Mouse (Mus musculus) small intestine, adult 2 months (tissue): ENCODE measurements around the gene Abhd8.

ENCODE experiments used
- CTCF ChIP-seq: fragments of 200-500 bp; IDR thresholded peaks from 2 replicates; pipeline ENCODE4 v1.5.1; 2012; ENCODE audit warnings: low read depth, mild to moderate bottlenecking, control low read depth, inconsistent platforms, low read length, moderate library complexity, mixed read lengths; ENCODE audit not compliant: insufficient replicate concordance, insufficient read length; ENCODE audit errors: extremely low read depth
- POLR2A ChIP-seq: fragments of 200-500 bp; IDR thresholded peaks from 2 replicates; pipeline ENCODE4 v1.6.1; 2012; ENCODE audit warnings: low read depth, mild to moderate bottlenecking, control low read depth, inconsistent platforms, low read length, moderate library complexity

DNA sequence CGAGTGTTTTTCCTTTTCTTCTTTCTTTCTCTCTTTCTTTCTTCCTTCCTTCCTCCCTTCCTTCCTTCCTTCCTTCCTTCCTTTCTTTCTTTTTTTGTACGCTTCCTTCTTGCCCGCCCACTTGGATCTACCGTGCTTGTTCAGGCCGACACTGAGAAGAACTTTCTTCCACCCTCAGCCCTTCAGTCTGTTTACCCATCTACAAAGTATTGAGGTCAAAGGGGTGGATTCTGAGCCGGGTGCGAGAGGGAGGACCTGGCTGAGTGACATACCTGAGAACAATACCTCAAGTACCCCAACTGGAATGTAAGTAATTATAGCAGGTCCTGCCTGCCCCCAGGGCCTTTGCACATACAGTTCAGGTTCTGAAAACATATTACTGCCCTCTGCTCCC is 22.7 kb upstream of the Abhd8 start:
- TF ChIP-seq CTCF (no peak), POLR2A (no peak)
